Mouse (Mus musculus) B cell, adult 67 days (primary cell): ENCODE data around the gene Slc4a3. TPM values are rescaled to one million over a fixed set of nuclear protein-coding genes. Genes with fewer than 3 reads are reported as not detected.

Experiments
- total RNA-seq, 2 experiments: library from RNA; stranded (reverse); gene quantifications; 4 replicates each; pipeline ENCODE4 v1.2.4; 2023

Gene Slc4a3
- total RNA-seq, result under 1 TPM; 0.26 to 0.36 TPM

GRCm38 (mm10) chr1:75545965-75546956, at the start of gene Slc4a3:
Gene Slc4a3, plus strand, starts transcription at chr1:75546266.

GRCm38 (mm10) chr1:75505956-75506831, 39.9 kb upstream of the Slc4a3 start, which contains the start of gene Obsl1:
Gene Obsl1, minus strand, starts transcription at chr1:75506452.

GRCm38 (mm10) chr1:75507006-75507405, 39.1 kb upstream of the Slc4a3 start, which contains the start of gene Inha:
Gene Inha, plus strand, starts transcription at chr1:75507077.

GRCm38 (mm10) chr1:75521321-75522031, 24.6 kb upstream of the Slc4a3 start, which contains the start of gene Stk11ip:
Gene Stk11ip, plus strand, starts transcription at chr1:75521529.

Other genes starting within 250 kb of the Slc4a3 start
- 10 to 100 TPM; 51.6 to 61.7 TPM for gene Dnpep, start 228.3 kb upstream of the Slc4a3 start, total RNA-seq
- not detected for gene Des, start 185.9 kb upstream of the Slc4a3 start, total RNA-seq
- gene Speg, start 171.0 kb upstream of the Slc4a3 start, total RNA-seq, result not detected
- 10 to 100 TPM; 53.0 to 85.9 TPM for gene Gmppa, start 110.3 kb upstream of the Slc4a3 start, total RNA-seq
- not detected for gene Asic4, start 95.8 kb upstream of the Slc4a3 start, total RNA-seq
- gene Chpf, start 67.0 kb upstream of the Slc4a3 start, total RNA-seq, result 10 to 100 TPM; 23.1 to 24.5 TPM
- 1 to 10 TPM; 2.8 to 5.5 TPM for gene Tmem198, start 66.7 kb upstream of the Slc4a3 start, total RNA-seq
- not detected for gene Obsl1, start 39.8 kb upstream of the Slc4a3 start, total RNA-seq
- gene Inha, start 39.2 kb upstream of the Slc4a3 start, total RNA-seq, result not detected
- 100 to 1,000 TPM; 174 to 178 TPM for gene Stk11ip, start 24.7 kb upstream of the Slc4a3 start, total RNA-seq